Mouse (Mus musculus) lung, postnatal 0 days (tissue): ENCODE measurements around the gene Adgrg3.
"Not testable (repeated sequence)": the region's sequence is repeated elsewhere in the genome, so short reads cannot be mapped to it uniquely, and the experiment has no call there.

Experiments used
- CTCF ChIP-seq: IDR thresholded peaks from 2 replicates; pipeline ENCODE4 v1.5.1; 2016; ENCODE audit warnings: antibody characterized with exemption, mild to moderate bottlenecking
- EP300 ChIP-seq: IDR thresholded peaks from 2 replicates; pipeline ENCODE4 v1.6.1; 2016; ENCODE audit warnings: antibody characterized with exemption, mild to moderate bottlenecking, control low read depth

DNA sequence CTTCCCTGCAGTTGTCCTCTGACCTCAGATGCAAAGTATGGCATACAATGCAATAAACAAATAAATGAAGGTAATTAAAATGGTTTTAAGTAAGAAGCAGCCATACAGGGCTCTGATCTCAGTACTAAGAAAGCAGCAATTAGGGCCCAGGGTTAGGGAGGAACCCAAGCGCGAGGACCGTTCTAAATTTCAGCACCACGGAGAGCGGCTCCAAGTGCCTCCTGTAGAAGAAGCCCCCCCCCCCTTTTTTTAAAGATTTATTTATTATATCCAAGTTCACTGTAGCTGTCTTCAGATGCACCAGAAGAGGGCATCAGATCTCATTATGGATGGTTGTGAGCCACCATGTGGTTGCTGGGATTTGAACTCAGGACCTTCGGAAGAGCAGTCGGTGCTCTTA lies 10.9 kb downstream of the Adgrg3 start:
- TF ChIP-seq EP300, CTCF: not testable (repeated sequence)
